20 mouse cellular contexts compared by ENCODE assay signal in the genomic region with DNA sequence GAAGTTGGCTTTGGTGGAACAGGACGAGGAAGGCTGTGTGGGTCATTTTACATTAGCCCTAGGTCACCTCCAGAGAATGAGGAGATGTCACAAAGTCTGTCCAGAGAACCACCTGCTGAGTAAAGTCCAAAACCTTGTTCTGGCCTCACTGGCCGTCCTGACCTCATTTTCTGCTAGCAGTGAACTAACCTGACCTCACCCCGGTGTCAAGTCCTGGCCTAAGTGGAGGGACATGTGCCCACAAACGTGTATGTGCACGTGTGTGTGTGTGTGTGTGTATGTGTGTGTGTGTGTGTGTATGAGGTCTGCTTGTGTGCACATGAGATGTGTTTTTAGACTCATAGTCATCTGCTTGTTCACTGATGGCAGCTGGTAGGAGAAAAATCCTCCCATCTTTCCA. TPM values are rescaled to one million over a fixed set of nuclear protein-coding genes. Genes with fewer than 3 reads are reported as not detected.
DNase-seq lines count a peak whose midpoint lies in the region; ATAC-seq and TF ChIP-seq lines count a peak whose summit lies in the region.
"Had no signal": no experiment of that assay in that cellular context is flagged by ENCODE, and none has a peak within 500 bp of the region (broad histone marks: within the 10 kb centered on the region; RNA-seq: fewer than 3 reads in every experiment).

No protein-coding gene starts in this region.

- no peaks in the 10 kb centered on the region for H3K4me1 ChIP-seq in kidney, adult 2 months (ENCODE audit: control insufficient read depth, insufficient read depth, low read length)
- no peaks in the 10 kb centered on the region for H3K4me1 ChIP-seq in kidney, embryonic 14.5 days (ENCODE audit: control insufficient read depth, insufficient read depth, low read length)
- H3K4me1 ChIP-seq: embryonic facial prominence, embryonic 13.5 days; forebrain, embryonic 12.5 days had no signal

- no peaks in the 10 kb centered on the region for H3K9me3 ChIP-seq in kidney, embryonic 14.5 days (ENCODE audit: control insufficient read depth, low read length)
- H3K9me3 ChIP-seq: embryonic facial prominence, embryonic 13.5 days; forebrain, embryonic 12.5 days; heart, embryonic 15.5 days; hindbrain, embryonic 10.5 days had no signal

- TF ChIP-seq POLR2A in kidney, adult 2 months (IDR thresholded peaks at IDR 0.05; ENCODE audit: low read depth, low read length), result no peak

- no peak overlapping the region for H3K4me3 ChIP-seq in kidney, adult 2 months (ENCODE audit: insufficient read depth, low read depth, low read length)
- H3K4me3 ChIP-seq in kidney, embryonic 14.5 days (ENCODE audit: low read length), result no peak overlapping the region
- H3K4me3 ChIP-seq: embryonic facial prominence, embryonic 13.5 days; forebrain, embryonic 12.5 days; heart, adult 2 months; heart, embryonic 15.5 days; hindbrain, embryonic 10.5 days had no signal

- WGBS in kidney, adult 2 months, result 51% methylated on average over 5 of the region's 5 CpGs
- 49% methylated on average over 5 of the region's 5 CpGs for WGBS in kidney, embryonic 14.5 days

- no peak overlapping the region for H3K9ac ChIP-seq in kidney, embryonic 14.5 days (ENCODE audit: low read depth, low read length)
- H3K9ac ChIP-seq: embryonic facial prominence, embryonic 13.5 days; forebrain, embryonic 12.5 days; heart, embryonic 15.5 days; hindbrain, embryonic 14.5 days had no signal

- ATAC-seq in kidney, embryonic 14.5 days (ENCODE audit: low FRiP score, low TSS enrichment), result no peak
- ATAC-seq: forebrain, embryonic 16.5 days had no signal

- TF ChIP-seq CTCF in kidney, adult 2 months (conservative IDR thresholded peaks at IDR 0.05; ENCODE audit: insufficient read depth, insufficient read length, low read depth, low read length), result no peak

- peak; percentile 26 for DNase-seq in cerebellum, adult 9-10 months
- no peak for DNase-seq in cerebellum, adult 11-12 months
- DNase-seq in kidney, adult 2 months, result peak; percentile 83
- no peak for DNase-seq in kidney, postnatal 10 days
- DNase-seq in kidney, postnatal 36 days, result peak; percentile 69 to 75
- DNase-seq: adrenal gland, postnatal 14 days; cerebellum, adult 8-10 months; cerebellum, postnatal 36 days; gastrocnemius, postnatal 10 days; heart, adult 2 months; heart, postnatal 14 days had no signal

- no peaks in the 10 kb centered on the region for H3K27me3 ChIP-seq in kidney, adult 2 months (replicated peaks; ENCODE audit: control insufficient read depth, insufficient read depth, low read length)
- H3K27me3 ChIP-seq in kidney, embryonic 14.5 days (ENCODE audit: control insufficient read depth, insufficient read depth, low read length), result no peaks in the 10 kb centered on the region
- H3K27me3 ChIP-seq: embryonic facial prominence, embryonic 13.5 days; heart, embryonic 15.5 days had no signal

- no peaks in the 10 kb centered on the region for H3K36me3 ChIP-seq in kidney, adult 2 months (ENCODE audit: control insufficient read depth, insufficient read depth, low read length)
- H3K36me3 ChIP-seq in kidney, embryonic 14.5 days (ENCODE audit: control insufficient read depth, insufficient read depth, low read length), result no peaks in the 10 kb centered on the region
- H3K36me3 ChIP-seq: embryonic facial prominence, embryonic 13.5 days; forebrain, embryonic 12.5 days; heart, embryonic 15.5 days; hindbrain, embryonic 10.5 days had no signal

- H3K4me2 ChIP-seq in kidney, embryonic 14.5 days (replicated peaks; ENCODE audit: low read depth, low read length), result no peak overlapping the region
- H3K4me2 ChIP-seq: embryonic facial prominence, embryonic 13.5 days; forebrain, embryonic 12.5 days; heart, embryonic 11.5 days; heart, embryonic 15.5 days; hindbrain, embryonic 14.5 days had no signal

- no peak overlapping the region for H3K27ac ChIP-seq in kidney, adult 2 months (ENCODE audit: insufficient read depth, low read depth, low read length)
- H3K27ac ChIP-seq in kidney, embryonic 14.5 days (ENCODE audit: low read depth, low read length), result no peak overlapping the region
- H3K27ac ChIP-seq: embryonic facial prominence, embryonic 13.5 days; forebrain, embryonic 12.5 days; heart, adult 2 months; heart, embryonic 15.5 days; hindbrain, embryonic 10.5 days; hindbrain, embryonic 14.5 days had no signal

RNA-seq across cellular contexts. Expression of gene Thrsp, which starts 6.2 kb away (rescaled TPM):
- 225 and 246 TPM in 2 replicates for polyA plus RNA-seq in kidney, adult 2 months (2012; rRNA removed)
- 0.27 and 0.39 TPM in 2 replicates for polyA plus RNA-seq in kidney, embryonic 14.5 days (2014; fragmentation: Nextera tagmentation; extraction: Ambion mirVana)
- polyA plus RNA-seq: C2C12 had no signal

RNA-seq across cellular contexts. Expression of gene Ndufc2, which starts 24.0 kb away (rescaled TPM):
- 300 and 389 TPM in 2 replicates for polyA plus RNA-seq in kidney, adult 2 months (2012; rRNA removed)
- 370 and 475 TPM in 2 replicates for polyA plus RNA-seq in kidney, embryonic 14.5 days (2014; fragmentation: Nextera tagmentation; extraction: Ambion mirVana)

RNA-seq across cellular contexts. Expression of gene Kctd14, which starts 27.4 kb away (rescaled TPM):
- polyA plus RNA-seq in kidney, adult 2 months (2012; rRNA removed), result 1.1 and 1.5 TPM in 2 replicates
- polyA plus RNA-seq in kidney, embryonic 14.5 days (2014; fragmentation: Nextera tagmentation; extraction: Ambion mirVana), result 0.58 and 1.1 TPM in 2 replicates
- polyA plus RNA-seq: C2C12 had no signal

RNA-seq across cellular contexts. Expression of gene Alg8, which starts 52.3 kb away (rescaled TPM):
- 9.9 and 10.4 TPM in 2 replicates for polyA plus RNA-seq in kidney, adult 2 months (2012; rRNA removed)
- 48.5 and 48.8 TPM in 2 replicates for polyA plus RNA-seq in kidney, embryonic 14.5 days (2014; fragmentation: Nextera tagmentation; extraction: Ambion mirVana)

RNA-seq across cellular contexts. Expression of gene Ints4, which starts 57.0 kb away (rescaled TPM):
- polyA plus RNA-seq in kidney, adult 2 months (2012; rRNA removed), result 71.8 and 76.4 TPM in 2 replicates
- 42.4 and 61.5 TPM in 2 replicates for polyA plus RNA-seq in kidney, embryonic 14.5 days (2014; fragmentation: Nextera tagmentation; extraction: Ambion mirVana)

Comparison
In these comparisons a context has a peak if more than half of its experiments do, and no peak if none do; other contexts are left out.
1. DNase-seq: peak in cerebellum, adult 9-10 months (single experiment), kidney, adult 2 months (single experiment) and kidney, postnatal 36 days (2 of 2); none in cerebellum, adult 11-12 months (single experiment) and kidney, postnatal 10 days (single experiment).
2. RNA of gene Thrsp, which starts 6.2 kb away (polyA plus RNA-seq): 225 to 246 TPM in kidney, adult 2 months; 0.27 to 0.39 TPM in kidney, embryonic 14.5 days; every median in the first group is over 100 times any median in the second.